Mouse (Mus musculus) megakaryocyte, embryonic 14.5 days (primary cell): ENCODE measurements around the gene Wdtc1.

Experiments used
- FLI1 ChIP-seq: IDR thresholded peaks from 2 replicates; pipeline ENCODE4 v1.6.1; 2012; ENCODE audit warnings: low read length, inconsistent platforms, mixed read lengths
- GATA1 ChIP-seq: IDR thresholded peaks from 3 replicates; pipeline ENCODE4 v1.6.1; 2012; ENCODE audit warnings: mixed read lengths, low read length, inconsistent platforms, borderline replicate concordance

GRCm38 (mm10) chr4:133379046-133379347 lies 25.7 kb upstream of the Wdtc1 start:
- no peak for TF ChIP-seq GATA1
- TF ChIP-seq FLI1: no peak
